Mouse (Mus musculus) embryonic facial prominence, embryonic 14.5 days (tissue): Measurements from ENCODE around the gene Fbxw11. TPM values are rescaled to one million over a fixed set of nuclear protein-coding genes. Genes with fewer than 3 reads are reported as not detected.
"Not testable (repeated sequence)": the region's sequence is repeated elsewhere in the genome, so short reads cannot be mapped to it uniquely, and the experiment has no call there.

Experiments
- ATAC-seq: fragments of 200-750 bp; cut with Nextera tagmentation; 2 replicates; pipeline ENCODE4 v1.8.0; 2017; ENCODE audit warnings: low read depth, moderate number of reproducible peaks, moderate TSS enrichment
- DNase-seq: peaks from one replicate; pipeline ENCODE4 v3.0.0-alpha.2; 2015; ENCODE audit warnings: low spot score
- H3K27ac ChIP-seq: fragments of 300-500 bp; sonication (generic); replicated peaks from 2 replicates; pipeline ENCODE4 v1.5.1; 2014; ENCODE audit warnings: low read depth, mild to moderate bottlenecking, low read length, moderate library complexity
- H3K27me3 ChIP-seq: fragments of 300-500 bp; sonication (generic); replicated peaks from 2 replicates; pipeline ENCODE4 v1.6.1; 2014; ENCODE audit warnings: low read length; ENCODE audit not compliant: control insufficient read depth, insufficient read depth
- H3K36me3 ChIP-seq: fragments of 300-500 bp; sonication (generic); 2 replicates; pipeline ENCODE4 v1.6.1; 2014; ENCODE audit warnings: low read length, mixed read lengths; ENCODE audit not compliant: control insufficient read depth, insufficient read depth
- H3K4me1 ChIP-seq: fragments of 300-500 bp; sonication (generic); 2 replicates; pipeline ENCODE4 v1.6.1; 2014; ENCODE audit warnings: antibody characterized with exemption, low read length; ENCODE audit not compliant: control insufficient read depth, insufficient read depth
- H3K4me2 ChIP-seq: fragments of 300-500 bp; sonication (generic); 2 replicates; pipeline ENCODE4 v1.6.1; 2014; ENCODE audit warnings: low read depth, mild to moderate bottlenecking, low read length, moderate library complexity, mixed read lengths
- H3K4me3 ChIP-seq: fragments of 300-500 bp; sonication (generic); 2 replicates; pipeline ENCODE4 v1.5.1; 2014; ENCODE audit warnings: low read depth, mild to moderate bottlenecking, low read length
- H3K9ac ChIP-seq: fragments of 300-500 bp; sonication (generic); 2 replicates; pipeline ENCODE4 v1.6.1; 2014; ENCODE audit warnings: low read depth, mild to moderate bottlenecking, low read length, moderate library complexity, mixed read lengths
- H3K9me3 ChIP-seq: fragments of 300-500 bp; sonication (generic); 2 replicates; pipeline ENCODE4 v1.6.1; 2016; ENCODE audit warnings: low read length; ENCODE audit not compliant: control insufficient read depth
- WGBS: fragments of 180-500 bp; shearing (Covaris S2); extraction: QIAGEN DNeasy Blood & Tissue Kit; methylation state at CpG from one replicate; pipeline ENCODE4 v1.1.7; 2014; 5-methylcytosine and 5-hydroxymethylcytosine counted together
- polyA plus RNA-seq: library from polyadenylated mRNA; unstranded; fragments of >200 nt; fragmentation: Nextera tagmentation; extraction: Ambion mirVana; gene quantifications from 2 replicates; pipeline ENCODE4 v1.2.1, GENCODE M21; 2014

The Fbxw11 gene
- polyA plus RNA-seq, 1 experiment from 2014 or later: 59.0 TPM

- H3K4me2 ChIP-seq: no peak overlapping the region
- H3K27ac ChIP-seq: no peak overlapping the region
- no peaks in the 10 kb centered on the region for H3K27me3 ChIP-seq
- H3K4me3 ChIP-seq: no peak overlapping the region
- no peaks in the 10 kb centered on the region for H3K36me3 ChIP-seq
- DNase-seq (no peak), ATAC-seq (no peak)
- H3K9ac ChIP-seq: no peak overlapping the region
- no peaks in the 10 kb centered on the region for H3K9me3 ChIP-seq
- H3K4me1 ChIP-seq: peaks cover 12% of the 10 kb centered on the region
These were observed 35.2 kb upstream of the Fbxw11 start for GRCm38 (mm10) chr11:32607319-32607718.

- Histone ChIP-seq H3K9me3 (no peaks in the 10 kb centered on the region), H3K9ac (no peak overlapping the region), H3K4me3 (no peak overlapping the region), H3K27me3 (no peaks in the 10 kb centered on the region), H3K36me3 (no peaks in the 10 kb centered on the region), H3K4me1 (no peaks in the 10 kb centered on the region), H3K4me2 (no peak overlapping the region), H3K27ac (no peak overlapping the region)
- ATAC-seq (no peak), DNase-seq (no peak)
- 81% methylated on average over 6 of the region's 6 CpGs for WGBS
These were observed 31.9 kb upstream of the Fbxw11 start for GRCm38 (mm10) chr11:32610616-32611015.

GRCm38 (mm10) chr11:32612304-32612703 lies 30.2 kb upstream of the Fbxw11 start:
- ATAC-seq: no peak
- 80% methylated on average over 6 of the region's 6 CpGs for WGBS

GRCm38 (mm10) chr11:32614463-32614862 lies 28.1 kb upstream of the Fbxw11 start:
- WGBS: 97% methylated on average over 29 of the region's 29 CpGs
- ATAC-seq (no peak), DNase-seq (no peak)
- Histone ChIP-seq H3K9me3 (no peaks in the 10 kb centered on the region), H3K36me3 (no peaks in the 10 kb centered on the region), H3K4me3 (no peak overlapping the region), H3K4me1 (peaks cover 5% of the 10 kb centered on the region), H3K27me3 (no peaks in the 10 kb centered on the region), H3K9ac (no peak overlapping the region), H3K27ac (no peak overlapping the region), H3K4me2 (no peak overlapping the region)

More at GRCm38 (mm10) chr11:32612304-32612703, 30.2 kb upstream of the Fbxw11 start:
- Histone ChIP-seq H3K4me2 (no peak overlapping the region), H3K4me3 (no peak overlapping the region), H3K9me3 (no peaks in the 10 kb centered on the region), H3K27me3 (no peaks in the 10 kb centered on the region), H3K4me1 (no peaks in the 10 kb centered on the region), H3K9ac (no peak overlapping the region), H3K27ac (no peak overlapping the region), H3K36me3 (no peaks in the 10 kb centered on the region)
- DNase-seq: no peak

GRCm38 (mm10) chr11:32615561-32615960 lies 27.0 kb upstream of the Fbxw11 start:
- H3K4me1 ChIP-seq: peaks cover 9% of the 10 kb centered on the region
- ATAC-seq (no peak), DNase-seq (peak; percentile 41)
- H3K9me3 ChIP-seq: no peaks in the 10 kb centered on the region
- H3K36me3 ChIP-seq: no peaks in the 10 kb centered on the region
- peak overlapping the region; percentile 34; the same call in 1 of the 2 replicates for H3K4me2 ChIP-seq
- 0 out of 2 replicates have a peak overlapping the region, but pooled peaks have one; percentile 25 for H3K9ac ChIP-seq
- no peak overlapping the region for H3K4me3 ChIP-seq
- no peaks in the 10 kb centered on the region for H3K27me3 ChIP-seq
- no peak overlapping the region for H3K27ac ChIP-seq
- WGBS: 9% methylated on average over 11 of the region's 11 CpGs

- H3K4me3 ChIP-seq: no peak overlapping the region
- H3K27me3 ChIP-seq: no peaks in the 10 kb centered on the region
- H3K27ac ChIP-seq: no peak overlapping the region
- H3K9me3 ChIP-seq: no peaks in the 10 kb centered on the region
- 0 out of 2 replicates have a peak overlapping the region, but pooled peaks have one; percentile 25 for H3K9ac ChIP-seq
- H3K36me3 ChIP-seq: no peaks in the 10 kb centered on the region
- H3K4me1 ChIP-seq: peaks cover 9% of the 10 kb centered on the region
- H3K4me2 ChIP-seq: no peak overlapping the region
- 74% methylated on average over 6 of the region's 6 CpGs for WGBS
- ATAC-seq (no peak), DNase-seq (no peak)
These were observed 26.4 kb upstream of the Fbxw11 start for GRCm38 (mm10) chr11:32616091-32616490.

GRCm38 (mm10) chr11:32618036-32618435 lies 24.5 kb upstream of the Fbxw11 start:
- H3K36me3 ChIP-seq: no peaks in the 10 kb centered on the region
- DNase-seq (no peak), ATAC-seq (no peak)
- H3K4me3 ChIP-seq: no peak overlapping the region
- H3K27me3 ChIP-seq: no peaks in the 10 kb centered on the region
- no peak overlapping the region for H3K9ac ChIP-seq
- H3K4me1 ChIP-seq: peaks cover 9% of the 10 kb centered on the region
- 78% methylated on average over 1 of the region's 1 CpGs for WGBS
- no peak overlapping the region for H3K4me2 ChIP-seq
- H3K9me3 ChIP-seq: no peaks in the 10 kb centered on the region
- no peak overlapping the region for H3K27ac ChIP-seq

GRCm38 (mm10) chr11:32618641-32619040 lies 23.9 kb upstream of the Fbxw11 start:
- H3K4me3 ChIP-seq, ATAC-seq, DNase-seq, H3K27me3 ChIP-seq, H3K27ac ChIP-seq, H3K4me2 ChIP-seq, H3K9ac ChIP-seq, H3K36me3 ChIP-seq, H3K4me1 ChIP-seq, H3K9me3 ChIP-seq: not testable (repeated sequence)
- 87% methylated on average over 5 of the region's 5 CpGs for WGBS

GRCm38 (mm10) chr11:32619257-32619816 lies 23.2 kb upstream of the Fbxw11 start:
- peak overlapping the region; percentile 40; the same call in 1 of the 2 replicates for H3K27ac ChIP-seq
- no peaks in the 10 kb centered on the region for H3K27me3 ChIP-seq
- H3K9ac ChIP-seq: no peak overlapping the region
- H3K9me3 ChIP-seq: no peaks in the 10 kb centered on the region
- 21% methylated on average over 8 of the region's 8 CpGs for WGBS
- ATAC-seq: peak; percentile 80
- no peak overlapping the region for H3K4me3 ChIP-seq
- no peaks in the 10 kb centered on the region for H3K36me3 ChIP-seq
- H3K4me2 ChIP-seq: no peak overlapping the region
- peaks cover 9% of the 10 kb centered on the region for H3K4me1 ChIP-seq
- DNase-seq: peak; percentile 90
